Mouse (Mus musculus) induced T-regulatory cell, adult 2 months (primary cell): ENCODE measurements at regions not wholly inside any gene's neighbourhood (a gene's known extent, or its start where the extent isn't known, plus 50 kb on each side); places are given as distances from the start of the nearest gene placed in this dataset.

Source experiments
- DNase-seq: peaks from one replicate; pipeline ENCODE4 v3.0.0-alpha.2; 2012; ENCODE audit warnings: low read depth

DNA sequence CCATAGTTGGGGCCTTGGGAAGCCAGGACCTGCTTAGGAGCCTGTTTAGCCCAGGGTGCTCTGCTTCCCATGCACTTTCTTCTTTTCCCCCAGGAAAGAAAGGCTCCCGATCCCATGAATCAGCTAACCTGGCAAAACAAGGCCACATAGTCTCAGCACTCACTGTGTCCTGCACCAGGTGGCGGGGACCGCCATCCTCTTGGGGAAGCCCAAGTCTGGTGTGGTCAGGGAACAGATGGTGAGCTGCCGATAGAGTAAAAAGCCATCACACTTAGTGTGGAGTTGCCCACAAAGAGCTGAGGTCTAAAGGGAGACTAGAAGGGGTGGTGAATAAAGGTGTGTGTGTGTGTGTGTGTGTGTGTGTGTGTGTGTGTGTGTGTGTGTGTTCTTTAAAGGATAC, 57.0 kb upstream of the Lrpap1 start:
- DNase-seq, result no peak

DNA sequence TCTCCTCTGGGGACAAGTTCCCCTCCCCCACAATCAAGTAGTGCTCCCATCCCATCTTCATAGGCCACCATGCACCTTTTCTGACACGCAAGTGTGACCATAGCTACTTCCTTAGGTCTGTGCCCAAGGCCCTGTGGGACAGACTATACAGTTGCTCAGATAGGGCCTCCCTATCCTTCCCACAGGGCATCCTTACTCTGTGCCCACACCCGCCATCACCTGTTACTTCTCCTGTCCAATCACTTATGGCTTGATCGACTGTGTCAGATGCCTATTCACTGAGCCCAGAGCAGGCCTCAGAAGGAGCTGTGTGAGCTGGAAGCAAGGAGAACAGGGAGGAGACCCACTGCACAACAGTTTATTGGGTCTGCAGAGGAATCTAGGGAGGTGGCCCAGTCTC, 56.6 kb upstream of the Lrpap1 start:
- no peak for DNase-seq

DNA sequence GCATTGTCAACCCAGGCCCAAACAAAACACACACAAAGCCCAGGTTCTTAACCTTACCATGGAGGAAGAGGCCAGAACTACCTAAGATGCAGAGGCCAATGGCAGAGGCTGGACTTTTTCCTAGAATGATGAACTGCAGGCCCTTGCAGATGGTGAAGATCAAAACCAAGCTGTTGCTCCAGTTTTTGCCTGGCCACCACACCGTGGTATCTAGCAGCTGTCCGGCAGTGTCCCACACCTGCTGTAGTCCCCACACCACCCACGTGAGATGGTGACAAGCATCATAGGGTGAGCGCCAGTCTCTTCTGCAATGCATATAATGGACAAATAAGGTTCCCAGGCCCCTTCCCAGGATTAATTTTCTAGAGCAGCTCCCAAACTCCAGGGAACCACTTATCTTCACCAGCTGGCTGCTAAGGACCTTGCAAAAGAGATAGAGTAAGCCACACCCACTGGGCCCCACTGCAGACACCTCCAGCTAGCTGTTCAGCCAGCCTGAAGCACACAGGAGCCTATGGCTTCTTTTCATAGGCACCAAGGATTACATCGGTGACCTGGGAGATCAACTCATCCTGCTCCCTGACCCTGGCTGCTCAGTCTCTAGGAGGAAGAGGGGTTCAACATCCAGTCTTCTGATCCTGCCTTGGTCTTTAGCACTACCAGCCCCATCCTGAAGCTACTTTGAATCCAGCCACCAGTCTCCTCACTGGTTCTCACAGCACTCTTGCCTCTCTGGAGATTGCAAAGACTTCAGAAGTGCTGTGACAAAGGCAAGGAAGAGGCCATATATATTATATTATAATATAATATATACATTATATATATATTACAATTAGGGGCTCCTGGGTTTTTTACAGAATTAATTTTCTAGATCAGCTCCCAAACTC, 55.6 kb upstream of the Lrpap1 start:
- DNase-seq, result no peak

DNA sequence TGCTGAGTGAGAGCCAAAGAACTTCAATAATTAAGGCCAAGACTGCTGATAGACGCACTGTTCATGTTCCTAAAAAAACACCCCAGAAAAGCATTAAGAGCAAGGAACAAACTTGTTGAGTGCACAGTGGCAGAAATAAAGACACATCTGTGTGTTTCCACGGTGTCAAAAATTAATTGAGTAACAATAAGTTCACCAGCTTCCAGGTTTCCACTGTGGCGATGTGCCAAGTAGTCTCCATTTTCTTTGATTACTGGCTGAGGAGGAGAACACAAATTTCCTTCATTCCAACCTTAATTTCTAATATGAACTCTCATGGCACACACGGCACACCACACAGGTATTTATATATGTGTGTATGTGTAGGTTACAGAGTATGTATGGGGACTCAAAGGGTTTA, 54.3 kb upstream of the Lrpap1 start:
- no peak for DNase-seq

DNA sequence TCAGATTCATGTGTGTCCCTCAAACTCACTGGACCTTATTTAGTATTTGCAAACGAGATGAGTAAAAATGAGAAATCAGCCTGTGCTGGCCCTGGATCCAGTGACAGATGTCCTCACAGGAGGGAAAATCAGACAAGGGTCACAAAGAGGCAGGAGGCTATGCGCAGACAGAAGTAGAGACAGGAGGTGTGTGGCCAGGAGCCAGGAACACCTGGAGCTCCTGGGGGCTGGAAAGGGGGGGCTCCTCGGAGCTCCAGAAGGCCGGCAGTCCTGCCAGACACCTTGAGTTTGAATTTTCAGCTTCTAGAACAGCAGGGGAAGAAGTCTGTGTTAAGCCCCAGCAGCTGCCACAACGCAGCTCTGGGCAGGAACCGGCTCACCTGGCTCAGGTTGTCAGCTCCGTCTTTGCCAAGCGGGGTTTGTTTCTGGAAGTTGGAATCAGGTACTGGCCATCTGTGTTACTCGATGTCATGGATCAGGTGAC, 53.7 kb upstream of the Lrpap1 start:
- no peak for DNase-seq

DNA sequence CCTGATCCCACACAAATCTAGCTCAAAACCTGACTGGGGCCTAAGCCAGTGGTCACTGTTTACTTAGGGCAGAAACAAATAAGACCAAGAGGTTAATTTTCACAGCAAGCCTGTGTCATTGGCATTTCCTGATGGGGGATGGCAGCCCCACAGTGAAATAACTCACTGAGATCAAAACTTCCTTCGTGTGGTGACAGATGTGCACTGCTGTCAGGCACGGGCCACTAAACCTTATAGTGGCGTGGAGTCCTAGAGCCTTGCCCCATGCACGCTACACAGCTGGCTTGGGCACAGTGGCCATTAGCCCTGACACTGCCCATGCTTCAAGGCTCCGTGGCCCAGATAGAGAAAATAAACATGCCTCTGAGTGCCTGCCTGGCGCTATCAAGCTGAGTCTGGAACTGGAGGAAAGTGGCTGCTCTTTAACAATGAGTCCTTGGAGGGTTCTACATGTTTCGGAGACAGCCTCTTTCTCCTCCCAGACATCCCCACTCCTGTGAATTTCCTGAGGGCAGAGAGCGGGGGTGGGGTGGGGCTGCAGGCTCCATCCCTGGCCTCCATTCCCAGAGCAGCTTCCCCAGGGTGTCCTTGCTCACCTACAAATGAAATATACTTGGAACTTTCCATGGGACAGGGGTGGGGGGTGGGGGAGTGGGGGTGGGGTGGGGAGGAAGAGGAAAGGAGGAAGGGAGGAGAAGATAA, 52.9 kb upstream of the Lrpap1 start:
- no peak for DNase-seq

DNA sequence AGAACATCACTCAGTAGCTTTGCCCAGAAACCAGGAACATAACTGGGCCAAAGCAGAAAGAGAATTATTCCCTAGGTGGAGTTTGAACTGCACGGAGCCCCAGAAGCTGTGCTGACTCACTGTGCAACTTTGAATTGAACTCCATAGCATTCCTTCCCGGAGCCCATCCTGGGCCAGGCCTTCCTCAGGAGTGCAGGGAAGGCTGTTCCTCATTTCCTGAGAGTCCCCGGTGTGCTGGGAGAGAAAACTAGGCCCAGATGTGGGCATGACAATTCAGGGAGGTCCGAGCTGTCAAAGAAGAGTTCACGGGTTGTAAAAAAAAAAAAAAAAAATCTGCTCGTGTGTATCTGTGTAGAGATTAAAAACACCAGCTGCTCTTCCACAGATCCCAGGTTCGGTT, 50.8 kb upstream of the Lrpap1 start:
- DNase-seq, result no peak

DNA sequence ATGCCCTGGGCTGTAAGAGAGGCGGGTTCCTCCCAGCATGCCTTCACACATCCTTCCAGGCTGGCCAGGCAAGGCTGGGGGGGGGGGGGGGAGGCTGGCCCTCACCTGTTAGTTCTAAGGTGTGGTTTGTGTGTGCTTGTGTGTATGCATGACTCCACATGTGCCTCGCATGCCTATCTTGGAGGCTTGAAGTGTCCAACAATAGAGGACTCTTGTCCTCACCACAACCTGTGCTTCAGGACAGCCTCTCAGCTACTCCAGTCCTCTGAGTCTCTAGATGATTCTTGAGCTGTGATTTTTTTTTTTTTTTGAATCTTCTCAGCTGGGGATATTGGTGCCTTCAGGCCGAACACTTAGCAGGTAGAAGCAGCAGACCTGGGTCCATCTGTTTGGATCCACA, 50.2 kb upstream of the Lrpap1 start:
- DNase-seq, result no peak
